Mouse (Mus musculus): ENCODE results near the gene Exosc5. TPM values are rescaled to one million over a fixed set of nuclear protein-coding genes. Genes with fewer than 3 reads are reported as not detected.
A peak's percentile ranks its signal among the peaks of the same experiment; 100 is the strongest.

The Exosc5 gene
- total RNA-seq (2021) = 10 to 100 TPM; 22.6 to 23.9 TPM
- long read RNA-seq, experiment 1, transcript Exosc5-201 (6 exons, 1,020 nt) = major isoform, 6 of 10 reads
- long read RNA-seq, experiment 1, partial matches to known transcripts = 0 of 10 reads
- long read RNA-seq, experiment 1, other reads (novel, unspliced or antisense) = 4 of 10 reads
- long read RNA-seq, experiment 2, full-length matches to known transcripts = 11 of 19 reads
- long read RNA-seq, experiment 2, partial matches to known transcripts = 3 of 19 reads
- long read RNA-seq, experiment 2, other reads (novel, unspliced or antisense) = 5 of 19 reads

DNA sequence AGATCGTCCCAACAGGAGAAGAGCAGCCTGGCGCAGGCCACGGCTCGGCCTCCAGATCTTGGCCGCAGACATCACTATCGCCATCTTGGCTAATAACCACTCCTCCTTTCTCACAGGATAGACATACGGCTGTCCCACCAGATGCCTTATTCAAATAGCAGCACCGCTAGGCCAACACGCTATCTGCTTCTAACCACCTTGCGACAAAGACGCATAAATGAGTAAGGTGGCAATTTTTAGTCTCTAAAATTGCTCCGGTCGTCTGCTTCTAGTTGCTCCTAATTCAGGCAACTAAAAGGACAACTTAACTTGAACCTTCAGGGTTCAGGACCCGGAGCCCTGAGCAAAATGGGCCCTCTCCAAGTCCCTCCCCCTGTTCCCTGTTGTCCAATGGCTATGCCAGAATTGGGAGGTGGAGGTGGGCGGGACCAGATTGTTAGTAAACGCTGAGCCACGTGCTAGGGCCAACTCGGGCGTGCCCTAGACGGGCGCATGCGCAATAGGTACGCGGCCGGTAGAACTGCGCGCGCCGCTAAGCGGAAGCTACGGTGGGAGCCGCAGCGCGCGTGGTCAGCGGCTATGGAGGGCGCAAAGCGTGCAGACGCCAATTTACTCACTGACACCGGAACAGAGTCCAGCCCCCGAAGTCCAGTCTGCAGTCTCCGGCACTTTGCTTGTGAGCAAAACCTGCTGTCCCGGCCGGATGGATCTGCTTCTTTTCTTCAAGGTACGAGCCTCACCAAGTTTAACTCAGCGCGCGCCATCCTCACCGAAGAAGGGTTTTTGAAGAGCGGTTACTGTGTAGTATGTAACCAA is at the start of gene Exosc5, which contains the start of gene Bckdha:
Gene Exosc5 (plus strand): TSS at position 508 of the 816 bp plus-strand sequence.
Gene Bckdha (minus strand): TSS at position 325 of the 816 bp plus-strand sequence.
- intact Hi-C loops (cut with DNase I) = no loop called here
- DNase-seq (ENCODE audit: low spot score in 2 of 2) = peak; percentile 100

DNA sequence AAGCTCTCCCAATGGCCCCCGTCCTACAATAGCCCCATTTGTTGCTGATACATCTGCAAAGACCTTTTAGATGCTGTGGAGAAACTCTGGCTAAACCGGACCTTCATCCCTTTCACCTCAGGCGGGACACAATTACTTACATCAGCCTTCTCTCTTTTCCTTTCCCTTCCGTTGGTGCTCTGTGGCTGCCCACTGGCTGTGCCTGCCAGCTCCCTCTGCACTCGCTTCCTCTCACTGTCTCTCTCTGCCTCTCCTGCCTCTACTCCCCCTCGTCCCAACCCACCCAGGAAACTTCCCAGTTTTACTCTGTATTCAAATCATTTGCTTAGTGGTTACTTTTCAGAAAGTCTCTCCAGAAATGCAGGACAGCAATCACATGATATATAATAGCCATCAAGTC is 48.9 kb upstream of the Exosc5 start:
- intact Hi-C loops (cut with DNase I) = no loop called here
- DNase-seq (ENCODE audit: low spot score in 2 of 2) = no peak

DNA sequence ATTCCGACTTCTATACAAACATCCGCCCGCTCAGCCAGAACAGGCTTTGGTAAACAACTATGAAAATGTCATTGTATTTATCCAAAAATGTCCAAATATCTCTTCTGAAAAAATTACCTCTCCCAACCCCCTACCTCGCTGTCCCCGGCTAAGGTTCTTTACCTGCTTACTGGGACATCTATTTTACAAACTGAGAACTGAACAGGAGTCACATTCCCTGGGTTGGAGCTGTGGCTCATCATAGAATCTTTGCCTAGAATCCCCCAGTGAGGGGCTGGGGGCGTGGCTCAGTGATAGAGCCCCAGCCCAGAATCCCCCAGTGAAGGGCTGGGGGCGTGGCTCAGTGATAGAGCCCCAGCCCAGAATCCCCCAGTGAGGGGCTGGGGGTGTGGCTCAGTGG is 47.5 kb upstream of the Exosc5 start:
- DNase-seq (ENCODE audit: low spot score in 2 of 2) = no peak
- intact Hi-C loops (cut with DNase I) = no loop called here

DNA sequence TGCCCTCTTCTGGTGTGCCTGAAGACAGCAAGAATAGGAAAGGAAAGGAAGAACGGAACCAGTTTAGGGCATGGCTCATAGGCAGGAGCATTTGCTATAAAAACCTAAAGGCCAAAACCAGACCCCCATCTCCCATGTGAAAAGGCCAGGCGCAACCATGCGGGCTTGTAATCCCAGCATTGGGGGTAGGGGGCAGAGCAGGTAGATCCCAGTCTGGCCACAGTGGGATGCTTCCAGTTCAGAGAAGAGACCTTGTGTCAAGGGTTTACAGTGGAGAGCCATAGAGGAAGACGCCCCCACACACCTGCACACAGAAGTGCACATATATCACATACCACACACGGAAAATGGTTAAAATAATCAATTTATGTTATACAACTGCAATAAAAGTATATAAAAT is 44.9 kb upstream of the Exosc5 start:
- intact Hi-C loops (cut with DNase I) = no loop called here
- no peak for DNase-seq (ENCODE audit: low spot score in 2 of 2)

DNA sequence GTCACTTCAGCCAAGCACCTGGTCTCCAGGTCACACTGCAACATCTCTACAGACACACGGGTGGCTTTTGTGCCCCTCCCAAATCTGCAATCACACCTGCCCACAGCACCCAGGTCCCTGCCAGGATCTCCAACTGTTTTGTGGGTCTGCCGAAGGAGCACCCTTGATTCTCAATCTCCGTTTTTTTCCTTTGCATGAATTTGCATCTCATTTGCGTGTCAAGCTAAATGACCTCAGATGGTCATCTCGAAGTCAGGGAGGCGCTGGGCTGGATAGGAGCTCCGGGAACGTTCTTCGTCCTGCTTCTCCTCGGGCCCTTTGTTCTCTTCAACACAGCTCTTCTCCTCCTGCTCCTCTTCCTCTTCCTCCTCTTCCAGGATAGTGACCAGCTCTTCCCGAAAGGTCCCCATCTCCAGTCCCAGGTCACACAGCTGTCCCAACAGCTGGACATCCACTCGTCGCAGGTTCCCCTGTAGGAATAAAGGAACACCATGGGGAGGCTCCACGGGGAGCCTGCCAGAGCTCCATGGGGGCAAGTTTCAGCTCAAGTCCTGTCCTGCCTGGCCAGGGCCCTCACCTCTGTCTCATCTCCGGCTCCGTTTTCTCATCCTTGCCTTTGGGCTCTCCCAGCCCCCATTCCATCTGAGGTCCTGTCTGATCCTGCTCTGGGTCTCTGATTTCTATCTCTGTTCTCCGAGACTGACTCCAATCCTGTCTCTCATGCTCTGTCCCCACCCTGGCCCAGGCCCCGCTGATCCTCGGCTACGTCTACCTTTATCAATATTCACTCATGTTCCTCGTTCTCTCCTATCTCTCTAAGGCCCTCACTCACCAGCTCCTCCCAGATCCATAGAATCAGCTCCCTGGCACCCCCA is 43.9 kb upstream of the Exosc5 start:
- intact Hi-C loops (cut with DNase I) = no loop called here
- DNase-seq (ENCODE audit: low spot score in 2 of 2) = no peak

DNA sequence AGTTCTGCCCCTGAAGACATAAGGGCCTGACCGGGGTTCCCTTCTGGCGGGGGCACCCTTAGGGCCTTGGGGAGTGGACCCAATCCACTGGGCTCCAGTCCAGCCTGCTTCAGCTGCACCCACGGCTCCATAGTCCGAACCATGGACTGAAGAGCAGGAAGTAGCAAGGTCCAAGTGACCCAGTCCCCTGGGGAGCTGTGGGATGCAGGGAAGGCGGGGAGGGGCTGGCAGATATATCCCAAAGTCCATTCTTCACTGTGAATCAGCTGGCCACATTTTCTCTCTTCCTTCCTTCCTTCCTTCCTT is 43.3 kb upstream of the Exosc5 start, which contains the start of gene Erich4:
Gene Erich4 (minus strand): TSS at position 187 of the 306 bp plus-strand sequence.
- no peak for DNase-seq (ENCODE audit: low spot score in 2 of 2)
- intact Hi-C loops (cut with DNase I) = no loop called here

DNA sequence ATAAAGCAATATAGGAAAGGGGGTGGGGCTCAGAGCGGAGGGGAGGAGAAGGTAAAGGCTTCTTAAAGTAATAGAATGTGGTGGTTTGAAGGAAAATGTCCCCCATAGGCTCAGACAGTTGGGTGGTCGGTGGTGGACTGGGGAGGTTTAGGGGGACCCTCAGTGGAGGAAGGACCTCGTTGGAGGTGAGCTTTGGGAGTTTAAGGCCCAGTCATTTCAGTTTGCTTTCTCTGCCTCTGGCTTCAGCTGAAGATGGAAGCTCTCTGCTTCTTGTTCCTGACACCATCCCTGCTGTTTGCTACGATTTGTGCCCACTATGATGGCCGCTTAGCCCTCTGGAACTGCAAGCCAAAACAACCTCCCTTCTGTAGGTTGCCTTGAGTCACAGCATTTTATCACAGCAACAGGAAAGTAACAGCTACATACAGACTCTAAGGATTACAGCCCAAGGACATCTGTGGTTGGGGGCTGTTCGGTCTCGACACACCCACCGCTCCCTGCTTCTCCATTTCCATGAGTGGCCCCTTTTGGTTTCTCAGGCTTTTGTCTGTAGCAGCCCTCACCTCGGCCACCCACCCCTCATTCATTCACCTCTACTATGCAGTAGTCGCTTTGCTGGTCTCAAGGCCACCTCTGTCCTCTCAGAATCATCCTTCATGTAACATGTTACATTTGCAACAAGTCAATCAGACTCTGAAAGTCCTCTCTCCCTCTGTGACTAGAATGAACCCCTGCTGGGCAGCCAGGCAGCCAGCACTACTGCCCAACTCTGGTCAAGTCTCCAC is 41.4 kb upstream of the Exosc5 start:
- intact Hi-C loops (cut with DNase I) = no loop called here
- DNase-seq (ENCODE audit: low spot score in 2 of 2) = no peak

DNA sequence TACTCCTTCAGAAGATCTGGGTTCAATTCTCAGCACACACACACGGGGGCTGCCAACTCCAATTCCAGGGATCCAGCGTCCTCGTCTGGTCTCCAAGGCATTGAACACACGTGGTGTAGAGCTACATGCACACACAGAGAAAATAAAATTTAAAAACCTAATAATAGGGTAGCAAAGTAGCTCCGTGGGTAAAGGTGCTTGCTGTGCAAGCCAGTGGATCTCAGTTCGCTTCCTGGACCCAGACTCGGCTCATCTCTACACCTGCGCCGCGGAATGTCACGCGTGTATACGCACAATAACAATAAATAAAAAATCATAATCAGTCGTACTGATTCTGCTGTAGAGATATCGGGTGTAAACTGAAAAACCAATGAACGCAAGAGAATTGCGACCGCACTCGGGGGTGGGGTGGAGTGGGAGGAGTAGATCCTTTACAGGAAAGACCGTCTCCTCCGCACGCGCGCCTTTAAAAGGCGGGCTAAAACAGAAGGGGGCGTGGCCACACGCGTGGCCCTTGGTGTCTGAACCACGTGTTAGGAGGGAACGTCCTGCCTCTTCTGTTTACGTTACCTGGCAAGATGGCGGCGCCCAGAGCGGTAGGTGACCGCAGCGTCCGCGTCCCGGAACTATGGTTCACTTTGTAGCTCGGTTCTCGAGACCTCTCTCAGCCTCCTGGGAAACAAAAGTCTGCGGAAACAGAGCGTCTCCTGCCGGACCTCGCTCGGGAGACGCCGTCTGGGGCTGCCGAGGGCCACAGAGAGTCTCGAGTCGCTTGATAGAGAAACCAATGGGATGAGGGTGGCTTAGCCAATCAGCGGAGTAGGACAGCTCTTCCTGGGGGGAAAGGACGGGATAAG is 39.9 kb upstream of the Exosc5 start, which contains the start of gene Dmac2:
Gene Dmac2 (plus strand): TSS at position 550 of the 857 bp plus-strand sequence.
- peak; percentile 95 for DNase-seq (ENCODE audit: low spot score in 2 of 2)
- intact Hi-C loops (cut with DNase I) = no loop called here

DNA sequence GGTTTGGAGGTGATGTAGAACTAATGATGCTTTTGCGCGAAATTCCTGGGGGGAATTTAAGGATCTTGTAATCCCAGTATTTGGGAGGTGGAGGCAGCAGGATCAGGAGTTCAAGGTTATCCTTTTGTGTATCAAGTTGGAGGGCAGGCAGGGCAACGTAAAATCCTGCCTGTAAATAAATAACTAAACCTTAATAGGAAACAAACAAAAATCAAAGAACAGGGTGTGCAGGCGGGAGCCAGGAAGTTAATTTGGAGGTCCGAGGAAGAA is 39.3 kb upstream of the Exosc5 start:
- intact Hi-C loops (cut with DNase I) = no loop called here
- DNase-seq (ENCODE audit: low spot score in 2 of 2) = no peak

DNA sequence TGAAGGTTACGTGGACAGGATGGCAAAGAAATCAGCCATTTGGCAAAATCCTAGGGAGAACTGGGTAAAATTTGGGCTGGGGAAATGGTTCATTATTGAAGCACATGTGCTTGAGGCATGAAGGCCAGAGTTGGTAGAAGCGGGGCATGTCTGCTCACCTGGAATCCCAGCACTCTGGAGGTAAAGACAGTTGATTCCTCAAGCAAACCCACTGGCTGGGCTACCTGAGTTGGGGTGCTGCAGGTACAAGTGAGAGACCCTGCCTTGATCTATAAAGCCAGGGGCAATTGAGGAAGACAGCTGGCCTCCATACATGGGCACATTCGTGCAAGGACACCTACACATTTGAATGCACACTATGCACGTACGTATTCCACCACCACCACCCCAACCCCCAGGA is 38.9 kb upstream of the Exosc5 start:
- intact Hi-C loops (cut with DNase I) = no loop called here
- no peak for DNase-seq (ENCODE audit: low spot score in 2 of 2)

DNA sequence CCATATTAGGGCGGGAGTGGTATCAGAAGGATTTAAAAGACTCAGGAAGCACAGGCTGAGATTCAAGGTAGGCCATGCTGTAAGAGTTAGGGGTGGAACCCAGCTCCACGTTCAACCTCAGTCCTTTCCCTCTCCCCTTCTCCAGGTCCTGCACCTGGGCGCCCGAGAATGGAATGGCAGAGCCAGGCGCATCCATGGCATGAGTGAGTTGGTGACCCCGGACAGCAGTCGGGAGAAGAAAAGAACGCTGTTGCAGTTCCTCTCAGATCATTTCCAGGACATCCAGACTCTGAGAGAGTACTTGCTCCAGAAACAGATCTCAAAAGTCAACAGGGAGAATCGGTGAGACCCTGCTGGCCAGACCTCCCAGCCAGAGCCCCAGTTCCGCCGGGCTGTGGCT is 38.2 kb upstream of the Exosc5 start:
- DNase-seq (ENCODE audit: low spot score in 2 of 2) = no peak
- intact Hi-C loops (cut with DNase I) = no loop called here

DNA sequence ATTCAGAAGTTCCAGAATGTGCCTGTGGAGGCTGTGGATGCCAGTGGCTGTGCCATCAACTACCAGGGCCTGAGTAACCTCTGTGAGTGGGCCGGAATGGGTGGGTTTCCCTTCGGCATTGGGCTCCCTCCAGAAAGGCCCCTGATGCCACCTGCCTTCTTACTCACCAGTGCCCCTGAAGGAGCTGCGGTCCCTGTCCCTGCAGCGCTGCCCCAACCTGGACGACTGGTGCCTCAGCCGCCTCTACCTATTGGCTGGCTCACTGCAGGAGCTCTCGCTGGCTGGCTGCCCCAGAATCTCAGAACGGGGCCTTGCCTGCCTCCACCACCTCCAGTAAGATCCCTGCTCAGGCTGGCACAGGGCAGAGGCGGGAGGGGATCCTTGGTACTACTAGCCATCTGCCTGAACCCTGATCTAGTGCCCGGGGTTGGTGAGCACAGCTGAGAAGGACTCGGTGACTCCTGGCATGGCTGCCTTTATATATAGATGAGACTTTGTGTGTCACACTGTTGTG is 35.0 kb upstream of the Exosc5 start:
- DNase-seq (ENCODE audit: low spot score in 2 of 2) = no peak
- intact Hi-C loops (cut with DNase I) = no loop called here

DNA sequence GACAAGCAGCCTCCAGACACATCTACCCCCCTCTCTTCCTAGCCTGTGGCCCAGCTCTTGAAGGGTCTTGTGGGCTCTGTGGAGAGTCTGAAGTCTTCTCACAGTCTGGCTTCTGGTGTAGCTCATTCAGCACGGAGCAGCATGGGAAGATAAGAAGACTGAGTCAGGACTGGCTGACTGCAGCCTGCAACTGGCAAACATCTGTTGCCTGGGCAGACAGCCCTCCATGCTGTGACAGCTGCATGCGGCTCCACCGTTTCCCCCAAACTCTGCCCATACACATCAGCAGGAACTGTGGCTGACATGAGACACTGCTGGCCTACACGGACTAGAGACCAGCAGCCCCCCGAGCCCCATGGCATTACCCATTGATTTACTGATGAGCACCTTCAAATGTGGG is 34.1 kb upstream of the Exosc5 start:
- no peak for DNase-seq (ENCODE audit: low spot score in 2 of 2)
- intact Hi-C loops (cut with DNase I) = no loop called here

DNA sequence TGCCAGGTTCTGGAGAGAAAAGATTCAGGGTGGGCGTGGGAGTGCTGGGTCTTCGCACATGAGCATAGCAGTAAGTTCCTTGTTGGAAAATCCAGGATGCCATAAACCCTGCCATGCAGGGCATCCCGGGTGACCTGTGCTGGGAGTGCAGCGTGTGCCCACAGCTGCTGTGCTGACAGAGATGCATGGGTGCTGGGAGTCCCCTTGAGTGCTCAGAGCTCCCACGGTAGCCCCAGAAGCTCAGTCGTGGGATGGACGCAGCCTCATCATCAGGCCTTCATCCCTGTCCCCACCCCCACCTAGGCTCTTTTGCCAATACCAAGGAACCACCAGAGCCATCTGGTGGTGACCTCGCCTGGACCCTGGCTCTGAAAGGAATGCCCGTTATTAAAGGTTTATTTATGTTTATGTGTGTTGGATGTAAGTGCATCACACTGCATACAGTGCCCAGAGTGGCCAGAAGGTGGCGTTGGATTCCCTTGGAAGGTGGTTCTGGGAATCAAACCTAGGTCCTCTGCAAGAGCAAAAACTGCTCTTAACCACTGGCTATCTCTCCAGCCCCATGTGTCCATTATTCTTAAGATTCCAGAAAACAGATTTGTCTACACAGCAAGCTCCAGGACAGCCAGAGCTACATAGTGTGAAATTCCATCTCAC is 33.2 kb upstream of the Exosc5 start:
- no peak for DNase-seq (ENCODE audit: low spot score in 2 of 2)
- intact Hi-C loops (cut with DNase I) = no loop called here

DNA sequence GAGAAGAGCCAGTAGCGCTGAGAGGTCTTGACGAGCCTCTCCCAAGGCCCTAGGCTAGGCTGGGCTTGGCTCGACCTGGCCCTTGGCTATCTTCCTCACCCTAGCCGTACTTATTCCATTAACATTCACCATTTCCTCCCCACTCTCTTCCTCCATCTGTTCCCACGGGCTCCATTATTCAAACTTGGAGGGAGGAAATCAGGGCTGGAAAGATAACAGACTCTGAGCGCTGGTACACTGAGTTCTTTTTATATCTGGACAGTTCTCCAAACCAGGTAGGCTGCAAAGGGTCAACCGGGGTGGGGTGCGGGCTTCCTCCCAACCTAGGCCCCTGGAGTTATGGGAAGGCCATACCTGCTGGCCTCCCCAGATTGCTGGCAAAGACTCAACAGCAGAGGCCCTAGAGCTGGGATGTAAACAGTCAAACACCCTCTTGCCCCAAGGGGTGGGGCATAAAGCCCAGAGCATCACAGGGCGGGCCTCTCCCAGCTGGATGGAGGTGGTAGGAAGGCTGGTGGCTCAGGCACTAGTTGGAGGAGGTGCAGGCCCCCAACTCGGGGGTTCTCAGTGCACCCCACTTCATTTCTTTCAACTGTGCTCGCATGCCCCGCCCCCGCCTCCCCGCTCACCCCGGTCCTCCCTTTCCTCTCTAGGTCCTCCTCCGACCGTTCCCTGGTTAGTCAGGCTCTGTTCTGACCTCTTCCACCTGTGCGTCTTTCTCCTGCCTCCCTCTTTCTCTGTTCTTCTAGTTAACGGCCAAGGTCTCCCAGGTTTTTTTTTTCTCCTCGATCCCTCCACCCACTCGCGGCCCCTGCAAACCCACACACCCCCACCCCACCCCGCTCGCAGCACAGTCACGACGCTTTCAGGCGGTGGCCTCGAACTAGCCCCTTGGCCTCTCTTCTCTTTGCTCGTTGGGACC is 32.2 kb upstream of the Exosc5 start, which contains the start of gene B3gnt8:
Gene B3gnt8 (plus strand): TSS at position 146 of the 922 bp plus-strand sequence.
- DNase-seq (ENCODE audit: low spot score in 2 of 2) = no peak
- intact Hi-C loops (cut with DNase I) = no loop called here

DNA sequence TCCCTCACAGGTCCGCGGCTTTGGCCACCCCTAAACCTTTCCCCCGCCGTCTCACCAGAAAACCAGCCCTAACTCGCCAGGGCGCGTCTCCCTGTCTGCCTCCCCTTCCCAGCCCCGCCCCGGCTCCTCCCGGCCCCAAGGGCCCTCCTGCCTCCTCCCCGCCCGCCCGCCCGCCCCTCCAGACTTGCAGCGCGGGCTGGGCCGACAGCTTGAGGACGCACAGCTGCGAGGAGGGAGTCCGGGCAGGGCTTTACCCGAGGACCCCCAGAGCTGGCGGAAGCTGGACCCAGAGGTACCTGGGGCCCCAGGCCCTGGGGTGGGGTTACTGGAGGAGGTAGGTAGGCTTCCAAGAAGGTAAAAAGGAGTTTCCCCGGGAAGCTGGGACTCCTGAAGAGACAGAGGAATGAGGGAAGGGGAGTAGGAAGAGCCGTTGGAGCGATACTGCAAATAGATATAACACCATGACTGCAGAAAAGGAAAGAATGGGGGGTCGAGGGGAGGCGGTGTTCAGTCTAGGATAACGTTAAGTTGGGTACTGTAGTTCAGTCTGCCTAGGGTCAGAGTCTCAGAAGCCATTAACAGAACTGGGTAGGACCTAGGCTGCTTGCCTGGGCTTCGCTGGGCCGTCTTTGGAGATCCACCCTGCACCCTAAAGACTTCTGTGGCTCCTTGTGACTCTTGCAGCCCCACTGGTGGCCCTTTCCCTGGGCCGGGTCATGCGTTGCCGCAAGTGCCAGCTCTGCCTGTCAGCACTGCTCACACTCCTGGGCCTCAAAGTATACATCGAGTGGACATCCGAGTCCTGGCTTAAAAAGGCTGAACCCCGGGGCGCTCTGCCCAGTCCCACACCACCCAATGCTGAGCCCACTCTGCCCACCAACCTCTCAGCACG is 31.3 kb upstream of the Exosc5 start:
- intact Hi-C loops (cut with DNase I) = no loop called here
- DNase-seq (ENCODE audit: low spot score in 2 of 2) = no peak
